Mouse (Mus musculus): ENCODE results near the gene Gm28035. TPM values are rescaled to one million over a fixed set of nuclear protein-coding genes. Genes with fewer than 3 reads are reported as not detected.
A peak's percentile ranks its signal among the peaks of the same experiment; 100 is the strongest.

Gene Gm28035
- polyA plus RNA-seq, 1 experiment: 0.91 TPM

DNA sequence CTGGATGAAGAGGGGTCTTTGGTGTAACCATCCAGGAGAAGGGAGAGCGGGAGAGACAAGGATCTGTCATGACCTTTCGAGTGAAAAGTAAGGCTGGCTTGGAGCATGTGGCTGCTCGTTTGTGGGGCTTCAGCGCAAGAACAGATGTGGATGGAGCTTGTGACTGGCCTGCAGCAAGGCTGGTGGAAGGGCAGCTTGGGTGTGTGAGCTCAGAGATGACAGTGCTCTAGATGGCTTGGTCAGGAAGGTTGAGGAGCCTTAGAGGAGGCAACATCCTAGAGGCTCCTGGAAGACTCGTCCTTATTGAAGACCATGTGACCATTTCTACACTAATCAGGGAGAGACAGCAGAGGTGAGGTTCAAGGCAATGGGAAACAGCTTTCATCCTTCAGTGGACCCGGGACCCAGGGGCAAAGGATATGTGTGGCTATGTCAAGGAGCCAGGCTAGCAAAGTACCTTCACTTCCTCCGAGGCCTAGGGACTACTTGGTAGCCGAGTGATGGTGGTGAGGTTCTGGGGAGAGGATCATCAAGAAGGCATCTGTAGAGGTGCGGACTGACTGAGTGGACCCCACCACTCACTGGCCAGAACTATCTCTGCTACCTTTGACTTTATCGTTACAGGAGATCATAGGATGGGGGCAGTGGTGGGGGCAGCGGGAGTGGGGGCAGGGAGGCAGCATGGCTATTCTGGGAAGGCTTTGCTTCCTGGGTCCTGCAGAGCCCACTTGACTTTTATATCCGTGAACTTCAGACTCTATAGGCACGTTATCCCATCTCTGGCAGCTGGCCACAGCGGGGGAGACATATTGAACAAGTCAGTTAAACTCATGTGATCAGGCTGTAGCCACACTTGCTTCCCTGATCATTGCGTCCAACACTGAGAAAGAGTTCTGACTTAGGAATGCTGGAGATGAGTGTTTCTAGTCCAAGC is 19.0 kb downstream of the Gm28035 start:
- H3K4me3 ChIP-seq (ENCODE audit: insufficient read depth, low read length): no peak overlapping the region

GRCm38 (mm10) chr2:30261064-30261736 is 20.8 kb downstream of the Gm28035 start:
- Histone ChIP-seq H3K4me3 (ENCODE audit: insufficient read depth, low read length) (no peak overlapping the region), H3K4me1 (ENCODE audit: control insufficient read depth, insufficient read depth, low read length) (peaks cover 39% of the 10 kb centered on the region), H3K27ac (ENCODE audit: insufficient read depth, low read depth, low read length) (no peak overlapping the region)
- no peak for TF ChIP-seq POLR2A (IDR thresholded peaks at IDR 0.05; ENCODE audit: borderline replicate concordance, low read depth, low read length)
- TF ChIP-seq CTCF (IDR thresholded peaks at IDR 0.05; ENCODE audit: low read depth, low read length): no peak

More for the DNA sequence above, 19.0 kb downstream of the Gm28035 start:
- Histone ChIP-seq H3K27ac (ENCODE audit: insufficient read depth, low read depth, low read length) (no peak overlapping the region), H3K4me1 (ENCODE audit: control insufficient read depth, insufficient read depth, low read length) (peaks cover 26% of the 10 kb centered on the region)
- TF ChIP-seq CTCF (IDR thresholded peaks at IDR 0.05; ENCODE audit: low read depth, low read length): no peak
- TF ChIP-seq POLR2A (IDR thresholded peaks at IDR 0.05; ENCODE audit: borderline replicate concordance, low read depth, low read length): no peak

DNA sequence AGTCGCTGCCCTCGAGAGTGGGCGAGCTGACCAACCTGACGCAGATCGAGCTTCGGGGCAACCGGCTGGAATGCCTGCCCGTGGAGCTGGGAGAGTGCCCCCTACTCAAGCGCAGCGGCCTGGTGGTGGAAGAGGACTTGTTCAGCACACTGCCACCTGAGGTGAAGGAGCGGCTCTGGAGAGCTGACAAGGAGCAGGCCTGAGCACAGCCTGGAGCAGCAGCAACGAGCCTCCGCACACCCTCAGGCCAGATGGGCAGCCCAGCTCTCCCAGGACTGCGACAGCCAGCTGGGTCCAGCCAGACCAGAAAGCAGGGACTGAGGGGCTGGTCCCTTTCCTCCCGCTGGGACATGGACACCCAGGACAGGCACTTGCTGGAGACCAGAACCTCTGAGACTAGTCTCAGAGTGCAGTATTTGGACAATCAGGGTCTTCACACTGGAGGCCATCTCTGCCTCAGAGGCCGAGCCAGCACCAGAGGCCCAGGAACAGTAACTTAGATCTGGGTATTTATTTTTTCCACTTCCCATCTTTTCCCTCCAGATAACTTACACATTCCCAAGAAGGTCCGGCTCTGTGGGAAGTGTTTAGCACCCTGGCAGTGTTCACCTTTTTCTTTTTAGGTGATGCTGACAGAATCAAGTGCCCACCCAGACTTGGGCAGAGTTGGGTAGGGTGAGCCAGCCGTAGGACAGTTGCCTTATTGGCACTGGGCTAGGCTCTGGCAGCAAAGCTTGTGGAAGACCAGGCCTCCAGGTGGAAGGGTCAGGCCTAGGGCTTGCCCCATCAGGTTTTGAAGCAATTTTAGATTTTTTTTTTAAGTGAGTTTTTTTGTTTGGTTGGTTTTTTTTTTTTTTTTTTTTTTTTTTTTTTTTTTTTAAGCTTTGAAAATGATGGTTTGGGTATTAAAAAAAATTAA is 21.8 kb downstream of the Gm28035 start:
- H3K4me1 ChIP-seq (ENCODE audit: control insufficient read depth, insufficient read depth, low read length): peaks cover 49% of the 10 kb centered on the region
- H3K27ac ChIP-seq (ENCODE audit: insufficient read depth, low read depth, low read length): no peak overlapping the region

DNA sequence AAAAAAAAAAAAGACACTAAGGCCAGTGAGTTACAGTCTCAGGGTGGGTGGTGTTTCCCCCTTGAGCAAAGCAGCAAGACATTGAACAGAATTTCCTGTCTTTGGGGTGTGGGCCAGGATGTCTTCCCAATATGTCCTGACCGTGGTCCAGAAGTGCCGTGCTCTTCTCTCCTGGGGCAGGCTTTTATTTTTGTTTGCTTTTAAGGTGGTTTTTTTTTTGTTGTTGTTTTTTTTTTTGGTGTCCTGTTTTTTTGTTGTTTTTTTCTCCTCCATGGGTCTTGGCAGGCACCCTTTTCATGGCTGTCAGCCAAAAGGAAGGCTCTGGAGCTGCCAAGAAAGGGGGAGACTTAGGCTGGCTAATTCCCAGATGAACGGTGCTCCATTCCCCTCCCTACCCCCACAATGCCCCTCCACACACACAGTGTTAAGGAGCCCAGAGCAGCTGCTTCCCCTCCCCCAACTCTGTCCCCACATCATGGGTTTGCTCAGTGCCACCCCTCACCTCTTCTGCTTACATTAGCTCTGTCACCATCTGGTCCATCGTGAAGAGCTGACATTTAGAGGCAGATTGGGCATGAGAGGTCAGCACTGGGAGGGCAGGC is 22.6 kb downstream of the Gm28035 start:
- Histone ChIP-seq H3K4me3 (ENCODE audit: insufficient read depth, low read length) (no peak overlapping the region), H3K27ac (ENCODE audit: insufficient read depth, low read depth, low read length) (no peak overlapping the region), H3K4me1 (ENCODE audit: control insufficient read depth, insufficient read depth, low read length) (peaks cover 50% of the 10 kb centered on the region)
- TF ChIP-seq POLR2A (IDR thresholded peaks at IDR 0.05; ENCODE audit: borderline replicate concordance, low read depth, low read length): no peak
- TF ChIP-seq CTCF (IDR thresholded peaks at IDR 0.05; ENCODE audit: low read depth, low read length): no peak

More for the DNA sequence above, 21.8 kb downstream of the Gm28035 start:
- TF ChIP-seq CTCF (IDR thresholded peaks at IDR 0.05; ENCODE audit: low read depth, low read length) (no peak), POLR2A (IDR thresholded peaks at IDR 0.05; ENCODE audit: borderline replicate concordance, low read depth, low read length) (no peak)
- H3K4me3 ChIP-seq (ENCODE audit: insufficient read depth, low read length): no peak overlapping the region

DNA sequence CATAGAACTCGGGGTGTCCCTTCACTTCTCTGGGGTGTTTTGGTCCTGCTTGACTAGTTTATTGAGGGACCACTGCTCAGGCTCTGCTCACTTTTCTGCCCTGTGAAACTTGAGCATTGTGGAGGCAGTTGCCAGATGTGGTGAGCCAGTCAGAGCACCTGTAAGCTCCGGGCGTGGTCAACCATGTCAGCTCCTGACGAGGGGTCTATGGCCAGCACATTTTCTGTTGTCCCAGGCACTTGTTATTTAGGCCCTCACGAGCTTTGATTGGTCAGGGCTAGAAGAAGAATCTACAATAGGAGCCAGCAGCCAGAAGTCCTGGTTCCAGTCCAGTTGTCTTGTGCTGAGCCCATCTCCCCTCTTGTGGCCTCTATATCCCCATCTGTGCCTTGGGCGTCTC is 23.4 kb downstream of the Gm28035 start:
- TF ChIP-seq POLR2A (IDR thresholded peaks at IDR 0.05; ENCODE audit: borderline replicate concordance, low read depth, low read length) (no peak), CTCF (IDR thresholded peaks at IDR 0.05; ENCODE audit: low read depth, low read length) (no peak)
- Histone ChIP-seq H3K27ac (ENCODE audit: insufficient read depth, low read depth, low read length) (no peak overlapping the region), H3K4me3 (ENCODE audit: insufficient read depth, low read length) (no peak overlapping the region), H3K4me1 (ENCODE audit: control insufficient read depth, insufficient read depth, low read length) (peaks cover 50% of the 10 kb centered on the region)

DNA sequence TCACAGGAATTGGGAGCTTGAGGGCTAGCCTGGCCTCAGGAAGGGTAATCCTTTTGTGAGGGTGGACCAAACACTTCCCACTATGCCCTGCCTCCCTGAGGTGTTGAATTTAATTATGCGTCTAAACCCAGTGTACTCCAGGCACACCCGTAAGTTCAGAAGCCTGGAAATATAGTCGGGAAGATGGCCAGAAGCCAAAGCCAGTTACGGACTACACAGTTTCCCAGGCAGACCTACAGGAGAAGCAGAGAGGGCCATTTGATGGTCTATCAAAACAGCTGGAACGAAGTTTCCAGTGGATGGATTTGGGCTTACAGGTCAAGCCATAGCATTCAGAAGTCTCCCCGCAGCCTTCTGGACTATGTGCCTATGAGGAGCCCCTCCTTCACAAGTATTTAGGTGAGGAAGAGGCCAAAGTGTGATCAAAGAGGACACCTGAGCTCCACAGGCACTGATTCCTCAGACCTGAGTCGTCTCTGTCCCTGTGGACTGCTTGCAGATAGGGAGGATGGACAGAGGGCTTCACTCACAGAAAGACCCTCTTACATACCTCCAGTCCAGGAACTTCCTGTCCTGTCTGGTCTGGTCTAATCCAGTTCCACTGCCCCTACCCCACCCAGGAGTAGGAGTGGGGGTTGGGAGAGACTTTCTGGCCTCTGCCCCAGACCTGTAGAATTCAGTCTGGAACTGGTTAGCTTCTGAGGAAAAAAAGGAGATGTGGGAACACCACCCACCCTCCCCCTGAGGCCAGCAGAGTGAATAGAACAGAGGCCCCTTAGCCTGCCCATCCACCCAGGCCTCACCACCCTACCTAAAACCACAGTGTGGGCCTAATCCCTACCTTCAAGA is 24.5 kb downstream of the Gm28035 start:
- Histone ChIP-seq H3K4me1 (ENCODE audit: control insufficient read depth, insufficient read depth, low read length) (peaks cover 51% of the 10 kb centered on the region), H3K27ac (ENCODE audit: insufficient read depth, low read depth, low read length) (peak overlapping the region; percentile 86)

GRCm38 (mm10) chr2:30265767-30266253 is 25.4 kb downstream of the Gm28035 start, which contains the start of gene Phyhd1:
TSS of gene Phyhd1 (plus strand) at chr2:30266203.
- no peak for TF ChIP-seq POLR2A (IDR thresholded peaks at IDR 0.05; ENCODE audit: borderline replicate concordance, low read depth, low read length)
- TF ChIP-seq CTCF (IDR thresholded peaks at IDR 0.05; ENCODE audit: low read depth, low read length): no peak
- Histone ChIP-seq H3K27ac (ENCODE audit: insufficient read depth, low read depth, low read length) (peak within 1 kb of the TSS; percentile 86), H3K4me1 (ENCODE audit: control insufficient read depth, insufficient read depth, low read length) (peaks cover 50% of the 10 kb centered on the region), H3K4me3 (ENCODE audit: insufficient read depth, low read length) (peak within 1 kb of the TSS; percentile 3; the same call in 1 of the 2 replicates)

More for the DNA sequence above, 24.5 kb downstream of the Gm28035 start:
- no peak overlapping the region for H3K4me3 ChIP-seq (ENCODE audit: insufficient read depth, low read length)
- no peak for TF ChIP-seq CTCF (IDR thresholded peaks at IDR 0.05; ENCODE audit: low read depth, low read length)
- TF ChIP-seq POLR2A (IDR thresholded peaks at IDR 0.05; ENCODE audit: borderline replicate concordance, low read depth, low read length): no peak

GRCm38 (mm10) chr2:30266392-30266941 is 26.1 kb downstream of the Gm28035 start:
- TF ChIP-seq POLR2A (IDR thresholded peaks at IDR 0.05; ENCODE audit: borderline replicate concordance, low read depth, low read length) (no peak), CTCF (IDR thresholded peaks at IDR 0.05; ENCODE audit: low read depth, low read length) (no peak; the same call in 1 of the 2 replicates)
- Histone ChIP-seq H3K4me1 (ENCODE audit: control insufficient read depth, insufficient read depth, low read length) (peaks cover 50% of the 10 kb centered on the region), H3K27ac (ENCODE audit: insufficient read depth, low read depth, low read length) (peak overlapping the region; percentile 86), H3K4me3 (ENCODE audit: insufficient read depth, low read length) (peak overlapping the region; percentile 3; the same call in 1 of the 2 replicates)

Data from bone marrow macrophage, adult 2 months (primary cell).